Mouse (Mus musculus) retina, postnatal 7 days (tissue): ENCODE measurements around the gene Selp.

Experiments used
- DNase-seq: peaks from one replicate; pipeline ENCODE4 v3.0.0-alpha.2; 2012; ENCODE audit warnings: low read depth, low spot score

The Selp gene

DNA sequence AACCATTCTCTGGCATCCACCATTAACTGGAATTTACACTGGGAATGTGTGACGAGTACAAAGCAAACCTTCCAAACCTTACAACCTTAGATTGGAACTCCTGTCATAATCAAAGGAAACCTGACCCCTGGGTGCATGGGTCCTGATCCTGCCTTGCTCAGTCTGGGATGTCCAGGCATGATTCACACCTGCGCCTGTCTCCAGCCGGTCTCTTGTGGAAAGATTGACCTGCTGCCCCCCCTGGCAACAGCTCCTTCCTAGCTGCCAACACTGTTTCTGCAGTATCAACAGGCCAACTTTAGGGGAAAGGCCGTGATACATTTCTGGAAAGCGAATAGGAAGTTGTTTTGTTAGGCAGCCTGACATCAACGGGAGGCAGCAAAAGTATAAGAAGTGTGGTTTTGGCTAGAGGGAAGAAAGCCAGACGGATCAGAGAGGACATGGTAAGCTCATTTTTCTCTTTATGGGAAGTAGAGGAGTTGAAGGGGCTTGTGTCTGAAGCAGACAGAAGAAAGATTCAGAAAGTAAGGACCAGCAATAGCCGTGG lies at the start of gene Selp:
Gene Selp (plus strand): TSS at position 318 of the 547 bp plus-strand sequence.
- no peak for DNase-seq

DNA sequence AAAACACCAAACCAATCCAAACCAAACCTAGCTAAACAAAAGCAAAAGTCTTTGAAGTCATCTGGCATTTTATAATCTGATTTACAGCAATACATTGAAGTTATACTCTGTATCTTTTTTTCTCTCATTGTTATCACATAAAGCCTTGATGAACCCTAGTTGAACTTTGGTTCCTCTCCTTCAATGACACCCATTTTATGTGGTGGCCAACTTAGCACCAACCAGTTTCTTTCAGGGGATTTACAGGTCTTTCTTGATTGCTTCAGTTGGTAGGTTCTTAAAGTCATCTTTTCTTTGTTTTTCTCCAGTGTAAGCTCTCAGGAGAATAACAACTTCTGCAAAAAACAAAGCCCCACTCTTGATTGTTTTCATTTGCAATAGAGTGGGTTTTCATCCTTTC lies 45.8 kb upstream of the Selp start:
- DNase-seq, result no peak

DNA sequence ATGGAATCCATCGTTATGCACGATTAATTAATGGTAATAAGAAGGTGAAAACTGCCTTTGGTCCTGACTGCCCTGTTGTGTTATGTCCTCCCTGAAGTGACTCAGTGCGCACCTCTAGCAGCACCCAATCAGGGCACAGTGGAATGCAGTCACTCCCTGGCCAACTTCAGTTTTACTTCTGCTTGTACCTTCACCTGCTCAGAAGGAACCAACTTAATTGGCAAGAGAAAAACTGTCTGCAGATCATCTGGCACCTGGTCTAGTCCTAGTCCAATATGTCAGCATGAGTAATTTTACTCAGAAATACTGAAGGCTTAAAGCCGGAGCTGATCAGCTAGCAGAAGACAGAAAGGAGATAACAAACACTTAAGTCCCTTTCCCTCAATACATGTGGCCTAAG lies 44.6 kb upstream of the Selp start:
- DNase-seq, result no peak

DNA sequence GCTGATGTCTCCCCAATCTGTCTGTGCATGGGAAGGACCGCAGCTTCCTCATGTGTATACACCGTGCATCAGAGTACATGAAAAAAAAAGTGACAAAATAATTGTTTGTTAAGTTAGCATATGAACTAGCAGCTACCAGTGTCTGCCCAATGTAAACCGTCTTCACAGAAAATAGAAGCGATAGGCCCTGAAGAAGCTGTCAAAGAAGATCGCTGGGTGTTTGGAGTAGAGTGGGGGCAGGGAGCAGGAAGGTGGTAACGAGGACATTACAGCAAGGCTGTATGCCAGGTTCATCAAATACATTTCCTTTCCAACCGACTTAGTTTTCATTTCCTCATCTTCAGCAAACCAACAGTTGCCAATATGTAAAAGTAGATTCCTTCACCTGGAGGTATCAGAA lies 44.0 kb upstream of the Selp start:
- no peak for DNase-seq

DNA sequence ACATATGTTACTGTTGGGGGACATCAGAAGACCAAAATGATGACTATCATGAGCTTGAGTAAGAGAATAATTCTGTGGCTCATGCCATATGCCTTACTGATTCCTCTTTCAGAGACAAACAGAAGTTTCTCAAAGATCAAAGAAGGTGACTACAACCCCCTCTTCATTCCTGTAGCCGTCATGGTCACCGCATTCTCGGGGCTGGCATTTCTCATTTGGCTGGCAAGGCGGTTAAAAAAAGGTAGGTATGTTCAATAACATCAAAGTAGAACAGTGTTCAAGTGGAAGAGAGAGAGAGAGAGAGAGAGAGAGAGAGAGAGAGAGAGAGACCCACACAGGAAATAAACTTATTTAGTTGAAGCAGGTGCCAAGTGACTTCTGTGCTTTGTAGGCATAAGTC lies 43.1 kb upstream of the Selp start:
- DNase-seq, result no peak

DNA sequence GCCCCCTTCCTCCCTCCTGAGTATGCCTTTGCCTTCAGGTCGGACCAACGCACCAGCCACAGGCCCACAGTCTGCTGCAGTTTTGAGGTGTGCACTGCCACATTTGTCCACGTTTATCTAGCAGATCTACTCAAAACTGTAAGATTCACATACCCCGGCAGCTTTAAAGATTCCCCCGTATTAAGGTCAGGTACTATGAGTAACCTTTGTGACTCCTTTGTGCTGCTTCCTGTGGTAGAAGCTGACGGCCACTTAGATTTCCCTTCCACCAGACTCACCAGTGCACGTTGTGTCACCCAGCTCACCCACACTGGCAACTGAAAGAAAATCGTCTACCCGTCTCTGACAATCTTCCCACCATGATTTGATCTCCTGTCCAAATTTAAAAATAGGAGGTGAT lies 42.0 kb upstream of the Selp start:
- no peak for DNase-seq

DNA sequence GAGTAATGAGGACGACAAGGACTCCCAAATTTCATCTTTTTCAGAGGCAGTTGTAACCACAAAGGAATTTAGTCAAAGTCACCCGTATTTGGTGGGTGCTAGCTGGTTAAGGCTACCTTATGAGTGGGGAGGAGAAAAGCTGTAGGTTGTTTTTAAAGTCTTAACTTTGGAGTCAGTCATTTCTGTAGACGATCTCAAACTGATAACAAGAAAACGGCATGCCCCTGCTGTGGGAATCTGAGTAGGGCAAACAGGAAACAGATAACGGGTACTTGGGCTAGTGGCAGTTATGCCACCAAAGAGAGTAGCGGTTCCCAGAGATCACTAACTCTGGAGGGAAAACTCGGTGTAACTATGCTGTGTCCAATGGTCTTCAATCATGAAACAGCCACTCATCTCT lies 41.3 kb upstream of the Selp start:
- no peak for DNase-seq

DNA sequence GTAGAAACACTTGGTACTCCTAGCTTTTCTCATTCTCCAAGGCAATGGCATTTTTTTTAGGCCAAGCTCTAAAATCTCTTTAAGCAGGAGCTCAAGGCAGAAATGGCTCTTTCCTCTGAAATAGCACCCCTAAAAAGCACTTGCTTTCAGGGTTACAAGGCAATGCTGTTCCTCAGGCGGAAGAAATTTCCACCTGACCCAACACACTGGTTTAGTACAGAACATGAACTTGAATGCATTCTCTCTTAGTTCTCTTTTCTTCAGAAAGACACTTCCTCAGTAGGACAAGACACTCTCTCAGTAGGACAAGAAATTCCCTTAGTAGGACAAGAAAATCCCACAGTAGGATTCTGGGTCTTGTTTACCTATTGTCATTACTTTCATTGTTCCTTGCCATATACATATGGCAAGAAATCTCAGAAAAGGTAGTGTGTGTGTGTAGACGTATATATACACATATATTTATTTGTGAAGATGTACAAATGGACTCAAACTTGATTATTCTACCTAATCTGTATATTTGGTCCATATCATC lies 40.4 kb upstream of the Selp start:
- no peak for DNase-seq

DNA sequence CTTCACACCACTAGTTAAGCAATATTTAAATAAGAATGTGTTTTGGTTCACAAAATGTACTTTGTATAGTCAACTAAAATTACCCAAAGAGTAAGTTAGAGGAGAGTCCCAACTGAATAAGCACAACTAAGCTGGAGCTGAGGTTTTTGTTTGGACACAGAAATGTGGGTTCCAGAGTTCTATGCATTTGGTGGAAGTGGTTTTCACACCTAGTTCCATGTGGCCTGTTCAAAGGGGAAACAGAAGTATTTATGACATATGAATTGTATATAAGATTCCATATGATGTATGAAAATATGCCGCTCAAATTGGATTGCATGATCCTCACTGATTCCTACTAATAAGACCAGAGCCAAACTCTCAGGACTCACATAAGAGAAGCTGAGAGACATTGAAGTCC lies 39.6 kb upstream of the Selp start:
- no peak for DNase-seq

DNA sequence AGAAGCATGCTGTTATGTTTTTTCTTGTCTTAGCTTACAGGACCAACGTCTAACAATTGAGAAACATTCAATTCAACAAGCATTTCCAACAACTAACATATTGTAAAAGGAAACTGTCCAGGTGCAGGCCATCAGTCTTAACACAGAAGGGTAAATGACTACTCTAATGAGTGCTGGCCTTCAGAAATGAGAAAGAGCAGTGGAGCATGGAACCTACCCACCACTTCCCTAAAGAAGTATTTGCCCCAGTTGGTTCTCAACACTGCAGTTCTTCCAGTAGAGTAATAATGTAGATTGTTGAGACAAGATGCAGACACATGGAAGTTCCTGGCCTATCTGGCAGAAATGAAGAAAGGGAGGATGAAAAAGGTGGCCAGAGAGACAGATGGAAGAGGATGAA lies 38.6 kb upstream of the Selp start:
- DNase-seq, result no peak

DNA sequence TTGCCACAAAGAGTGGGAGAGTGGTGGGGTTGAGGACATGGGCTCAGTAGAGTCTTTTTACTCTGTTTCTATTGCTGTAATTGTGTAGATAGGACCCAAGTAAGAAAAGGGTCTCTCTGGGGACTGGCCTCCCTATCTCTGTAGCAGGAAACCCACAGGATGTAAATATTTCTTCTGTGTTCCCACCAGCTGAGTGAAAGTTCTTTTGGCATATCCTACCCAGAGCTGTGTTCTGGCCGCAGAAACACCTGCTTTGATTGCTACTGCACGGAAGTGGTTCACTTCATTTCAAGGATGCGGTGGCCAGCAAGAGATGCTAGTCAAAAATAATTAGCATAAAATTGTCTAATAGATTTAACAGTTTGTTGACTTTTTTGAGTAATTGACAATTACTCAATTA lies 38.0 kb upstream of the Selp start:
- DNase-seq, result no peak

DNA sequence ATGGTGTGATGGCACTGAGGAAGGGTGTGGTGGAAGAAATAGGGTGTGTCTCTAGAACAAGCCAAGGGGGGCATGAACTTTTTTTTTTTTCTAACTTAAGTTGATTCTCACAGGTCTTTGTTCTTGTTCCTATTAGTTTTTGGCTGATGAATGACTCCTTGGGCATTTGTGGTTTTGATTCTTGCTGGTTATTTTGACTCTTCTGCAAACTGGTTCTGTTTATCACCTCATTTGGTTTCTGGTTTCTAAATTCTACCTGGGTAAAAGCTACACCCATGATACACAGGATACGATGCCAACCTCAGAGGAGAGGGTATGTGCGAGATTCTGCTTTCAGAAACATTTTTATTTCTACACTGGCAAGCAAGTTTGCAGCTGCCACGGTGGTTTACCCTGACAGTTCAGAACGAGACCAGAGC lies 36.7 kb upstream of the Selp start:
- no peak for DNase-seq

DNA sequence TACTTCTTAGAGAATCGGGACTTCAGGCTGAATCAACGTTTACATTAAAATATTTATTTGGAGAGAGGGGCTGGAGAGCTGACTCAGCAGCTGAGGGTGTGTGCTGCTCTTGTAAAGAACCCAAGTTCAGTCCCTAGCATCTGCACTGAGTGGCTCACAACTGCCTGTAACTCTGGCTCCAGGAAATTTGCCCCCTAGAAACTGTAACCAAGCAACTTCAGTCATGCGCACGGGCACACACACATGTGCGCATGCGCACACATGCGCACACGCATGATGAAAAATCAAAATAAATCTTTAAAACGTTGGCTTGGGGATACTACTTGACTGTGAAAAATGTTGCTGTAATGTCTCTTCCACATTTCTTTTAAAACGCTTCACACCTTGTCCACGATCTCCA lies 36.0 kb upstream of the Selp start:
- no peak for DNase-seq

DNA sequence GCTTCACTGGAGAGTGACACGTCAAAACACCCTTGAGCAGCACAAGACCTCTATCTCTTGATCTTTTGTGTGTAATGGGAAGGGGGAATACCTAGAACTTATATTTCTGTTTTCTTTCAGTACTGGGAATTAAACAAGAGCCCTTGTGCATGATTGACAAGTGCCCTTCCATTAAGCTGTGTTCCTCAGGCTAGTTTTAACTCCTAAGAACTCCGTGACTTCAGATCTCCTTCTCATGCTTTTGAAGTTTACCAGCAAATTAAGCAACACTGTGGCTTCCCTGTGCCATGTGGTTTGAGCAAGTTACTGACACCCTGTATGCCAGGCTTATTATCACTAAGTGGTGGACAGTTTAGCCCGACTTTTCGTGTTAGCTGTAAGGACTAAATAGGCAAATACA lies 32.0 kb upstream of the Selp start:
- no peak for DNase-seq

DNA sequence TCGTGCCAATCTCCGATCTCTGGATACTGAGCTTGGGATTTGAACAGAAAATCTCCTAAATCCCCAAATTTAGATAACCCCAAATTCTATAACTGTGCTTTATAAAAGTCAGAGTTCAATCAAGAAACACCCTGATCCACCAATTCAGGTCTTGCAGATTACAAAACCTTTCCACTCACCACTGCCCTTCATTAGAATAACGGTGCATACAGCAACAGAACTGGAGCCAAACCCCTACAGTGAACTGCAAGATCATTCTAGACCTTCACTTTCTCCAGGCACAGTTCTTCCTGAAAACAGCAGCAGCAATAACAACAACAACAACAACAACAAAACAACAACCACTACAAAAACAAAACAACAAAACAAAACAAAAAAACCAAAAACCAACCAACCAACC lies 28.3 kb upstream of the Selp start:
- DNase-seq, result no peak

DNA sequence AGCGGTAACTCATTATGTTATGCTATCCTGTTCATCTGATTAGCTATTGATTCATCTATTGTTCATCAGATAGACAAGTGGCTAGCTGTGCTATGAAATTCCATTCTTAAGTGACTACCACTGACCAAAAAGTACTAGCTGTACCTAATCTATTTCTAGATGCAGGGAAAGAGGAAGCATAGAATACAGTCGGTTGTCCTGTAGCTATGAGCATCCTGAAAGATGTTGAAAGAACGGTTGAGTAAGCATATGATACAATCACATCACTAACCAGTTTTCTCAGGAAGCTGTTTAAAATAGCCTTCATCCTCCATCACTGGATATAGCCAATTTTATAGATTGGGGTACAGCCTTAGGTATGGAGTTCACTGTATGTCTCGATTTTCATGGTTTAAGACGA lies 27.2 kb upstream of the Selp start:
- DNase-seq, result no peak

DNA sequence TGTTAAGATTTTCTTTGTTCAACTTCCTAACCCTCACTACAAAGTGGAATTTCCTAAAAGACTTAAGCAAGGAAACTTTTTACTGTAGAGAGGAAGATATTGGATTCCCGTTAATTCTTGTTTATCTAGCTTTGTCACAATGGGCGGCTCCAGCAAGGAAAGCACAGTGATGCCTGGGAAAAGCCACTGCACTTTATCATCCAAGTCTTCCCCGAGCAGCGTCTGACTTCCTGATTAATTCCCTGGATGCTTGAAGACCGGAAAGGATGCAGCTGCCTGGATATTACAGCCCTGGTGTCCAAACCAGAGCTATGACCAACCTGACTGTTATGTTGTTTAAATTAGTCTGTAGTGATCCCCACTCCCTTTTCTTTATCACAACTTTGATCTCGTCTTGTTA lies 18.3 kb upstream of the Selp start:
- DNase-seq, result no peak

DNA sequence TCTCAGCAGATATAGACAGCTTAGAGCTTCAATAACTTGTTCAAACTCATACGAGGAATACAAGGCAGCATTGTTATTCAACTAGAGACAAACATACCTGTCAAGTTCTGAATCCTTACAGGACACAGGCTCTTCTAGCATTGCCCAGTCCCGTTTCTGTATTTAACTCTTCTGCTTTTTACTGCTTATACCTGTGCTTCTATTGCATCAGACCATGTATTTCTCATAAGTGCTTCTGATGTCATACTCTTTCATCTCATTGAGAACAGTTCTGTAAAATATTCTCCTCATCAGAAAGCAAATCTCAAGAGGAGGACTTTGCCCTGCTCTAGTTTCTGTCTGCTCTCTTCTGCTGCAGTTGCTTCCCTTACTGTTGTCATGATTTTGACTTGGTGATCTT lies 17.2 kb upstream of the Selp start:
- DNase-seq, result no peak

DNA sequence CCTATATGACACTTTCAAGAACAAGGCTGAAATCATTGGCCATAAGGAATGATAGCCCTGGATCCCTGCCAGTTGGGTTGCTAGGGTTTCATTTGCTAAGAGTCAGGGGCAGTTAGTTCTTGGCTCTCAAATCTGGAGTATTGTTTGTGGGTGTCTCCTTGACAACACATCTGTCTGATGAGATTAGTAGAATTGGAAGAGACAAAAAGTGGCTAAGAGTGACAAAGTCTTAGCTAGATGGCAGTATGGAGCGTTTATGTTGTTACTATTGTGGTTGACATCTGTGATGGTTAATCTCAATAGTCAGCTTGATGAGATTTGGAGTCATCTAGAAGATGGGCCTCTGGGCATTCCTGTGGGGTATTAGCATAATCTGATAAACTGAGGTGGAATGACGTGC lies 16.7 kb upstream of the Selp start:
- DNase-seq, result no peak

DNA sequence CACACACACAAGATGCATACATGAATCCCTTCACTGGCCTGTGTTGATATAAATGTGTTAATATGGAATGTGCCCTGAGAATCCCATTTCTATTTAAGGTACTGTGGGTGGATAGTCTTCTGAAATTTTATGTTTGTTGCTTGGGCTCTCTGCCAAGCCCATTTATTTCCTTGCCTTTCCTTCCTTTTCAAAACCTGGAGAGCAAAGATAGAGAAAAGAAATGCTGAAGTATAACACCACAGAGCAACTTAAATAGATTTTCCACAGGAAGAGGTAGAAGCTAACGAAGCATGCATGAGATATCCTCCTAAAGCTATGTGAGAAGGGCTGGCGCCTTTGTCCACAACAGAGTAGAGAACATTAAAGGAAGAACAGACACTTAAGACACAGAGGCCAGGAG lies 5.3 kb upstream of the Selp start:
- no peak for DNase-seq

DNA sequence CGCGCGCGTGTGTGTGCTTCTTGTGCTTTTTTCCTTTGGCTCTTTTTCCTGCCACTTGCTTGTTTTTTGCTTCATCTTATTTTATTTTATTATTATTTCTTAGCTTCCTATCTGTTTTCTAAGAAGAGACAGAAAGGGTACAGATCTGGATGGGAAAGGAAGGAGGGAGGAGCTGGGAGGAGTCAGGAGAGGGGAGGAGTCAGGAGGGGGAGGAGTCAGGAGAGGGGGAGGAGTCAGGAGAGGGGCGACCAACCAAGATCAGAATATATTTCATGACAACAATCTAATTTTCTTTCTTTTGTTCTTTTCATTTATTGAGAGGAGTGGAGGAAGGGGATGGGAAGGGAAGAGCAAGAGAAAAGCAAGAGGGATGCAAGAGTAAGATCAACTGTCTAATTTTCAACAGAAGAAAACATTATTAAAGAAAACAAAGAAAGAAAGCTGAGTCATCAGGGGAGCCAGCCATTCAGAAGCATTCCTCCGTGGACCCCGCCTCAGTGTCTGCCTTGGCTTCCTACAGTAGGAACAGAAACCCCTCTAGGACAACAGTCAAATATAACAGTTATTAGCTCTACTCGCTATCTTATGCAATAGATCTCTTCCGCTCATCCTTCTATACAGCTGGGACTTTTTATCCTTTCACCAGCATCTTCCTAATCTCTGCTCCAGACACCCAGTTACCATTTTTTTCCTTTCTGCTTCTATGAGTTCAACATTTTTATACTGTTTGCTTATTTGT lies 4.3 kb upstream of the Selp start:
- DNase-seq, result no peak

DNA sequence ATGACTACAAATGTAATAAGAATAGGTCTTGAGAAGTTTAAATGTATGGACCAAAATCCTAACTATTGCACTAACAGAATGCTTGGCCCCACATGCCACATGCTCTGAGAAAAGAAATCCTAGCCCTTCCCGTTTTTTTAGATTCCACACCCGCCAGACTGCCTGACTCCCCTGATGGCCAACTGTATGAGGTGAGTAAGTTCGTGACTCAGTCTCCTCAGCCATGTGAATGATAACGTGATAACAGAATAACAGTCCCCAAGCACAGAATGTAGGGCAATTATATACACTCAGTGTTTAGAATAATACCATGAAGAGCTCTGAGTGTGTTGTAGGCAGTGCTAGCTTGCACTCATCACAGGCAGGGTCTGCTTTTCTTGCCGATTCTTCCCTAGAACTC lies 784 bp upstream of the Selp start:
- DNase-seq, result no peak

DNA sequence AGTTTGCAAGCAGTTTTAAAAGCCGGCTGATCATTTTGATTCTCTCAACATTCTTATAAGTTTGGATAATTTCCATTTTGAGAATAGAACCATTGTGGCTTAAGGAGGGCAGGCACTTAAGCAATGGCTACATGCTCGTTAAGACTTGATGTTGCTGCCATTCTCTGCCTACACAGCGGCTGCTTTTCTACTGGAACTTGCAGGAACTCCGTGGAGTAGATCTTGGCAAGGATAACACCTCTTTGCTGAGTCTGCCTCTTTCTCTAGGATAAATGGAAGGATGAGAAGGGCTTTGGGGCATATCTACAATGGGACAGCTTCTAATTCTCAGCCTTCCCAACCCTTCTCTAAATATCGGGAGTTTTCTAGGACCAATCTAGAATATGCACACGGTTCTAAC lies 583 bp downstream of the Selp start:
- DNase-seq, result no peak

DNA sequence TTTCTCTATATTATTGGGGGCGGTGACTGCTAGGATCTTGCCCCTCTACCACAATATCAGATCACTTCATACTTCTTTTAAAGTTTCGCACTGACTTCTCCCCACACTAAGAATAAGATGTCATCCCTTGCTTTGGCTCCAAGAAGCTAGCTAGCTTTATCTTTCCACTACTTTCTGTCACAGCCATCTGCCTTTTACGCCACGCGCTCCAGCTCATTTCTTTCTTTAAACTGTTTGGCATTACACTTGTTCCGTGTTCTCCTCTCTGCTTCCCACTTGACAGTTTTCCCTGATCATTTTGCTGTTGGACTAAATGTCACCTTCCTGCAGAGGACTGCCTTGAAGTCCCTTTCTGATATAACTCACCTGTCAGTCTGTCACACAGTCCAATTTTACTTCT lies 2.8 kb downstream of the Selp start:
- DNase-seq, result no peak
